8 mouse cellular contexts compared by ENCODE assay signal in the genomic region with DNA sequence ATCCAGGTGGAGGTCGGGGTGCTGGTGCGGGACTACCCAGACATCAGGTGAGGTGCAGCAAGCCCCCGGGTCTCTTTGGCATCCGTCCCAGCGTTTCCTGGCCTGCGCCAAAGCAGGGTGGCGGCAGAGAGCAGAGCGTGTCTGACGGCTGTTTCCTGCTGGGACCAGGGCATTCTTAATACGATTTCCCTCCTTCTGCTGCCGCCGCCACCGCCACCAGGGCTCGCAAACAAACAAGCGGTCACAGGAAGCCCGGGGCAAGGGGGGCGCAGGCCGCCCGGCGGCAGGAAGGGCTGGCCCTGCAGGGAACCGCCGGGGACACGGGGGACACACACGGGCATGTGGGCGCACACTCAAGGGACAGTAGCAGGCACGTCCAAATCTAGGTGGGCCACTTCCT. TPM values are rescaled to one million over a fixed set of nuclear protein-coding genes. Genes with fewer than 3 reads are reported as not detected.
DNase-seq lines count a peak whose midpoint lies in the region; ATAC-seq lines count a peak whose summit lies in the region.

No protein-coding gene starts in this region.

- no peak for ATAC-seq in embryonic facial prominence, embryonic 13.5 days (ENCODE audit: insufficient number of reproducible peaks, insufficient read depth, low FRiP score, low TSS enrichment, low read depth)
- no peak for ATAC-seq in hindbrain, embryonic 11.5 days (ENCODE audit: low FRiP score)
- ATAC-seq in limb, embryonic 13.5 days (ENCODE audit: low FRiP score, low read depth), result no peak

- peak overlapping the region; percentile 53 for H3K4me2 ChIP-seq in embryonic facial prominence, embryonic 13.5 days
- peak overlapping the region; percentile 37 for H3K4me2 ChIP-seq in hindbrain, embryonic 11.5 days (replicated peaks; ENCODE audit: low read depth, low read length)
- H3K4me2 ChIP-seq in limb, embryonic 13.5 days (replicated peaks), result peak overlapping the region; percentile 60

- peaks cover 65% of the 10 kb centered on the region for H3K27me3 ChIP-seq in embryonic facial prominence, embryonic 13.5 days
- peaks cover 49% of the 10 kb centered on the region for H3K27me3 ChIP-seq in hindbrain, embryonic 11.5 days (ENCODE audit: control insufficient read depth, insufficient read depth, low read length)
- peaks cover 62% of the 10 kb centered on the region for H3K27me3 ChIP-seq in limb, embryonic 13.5 days
- H3K27me3 ChIP-seq in midbrain, embryonic 10.5 days (ENCODE audit: low read depth, poor library complexity, severe bottlenecking), result peaks cover 68% of the 10 kb centered on the region

- H3K9ac ChIP-seq in embryonic facial prominence, embryonic 13.5 days, result peak overlapping the region; percentile 66
- H3K9ac ChIP-seq in hindbrain, embryonic 11.5 days (ENCODE audit: low read depth, low read length), result peak overlapping the region; percentile 15; the same call in 1 of the 2 replicates
- H3K9ac ChIP-seq in limb, embryonic 13.5 days, result peak overlapping the region; percentile 46

- WGBS in embryonic facial prominence, embryonic 13.5 days, result 2% methylated on average over 26 of the region's 26 CpGs
- 3% methylated on average over 26 of the region's 26 CpGs for WGBS in hindbrain, embryonic 11.5 days
- WGBS in limb, embryonic 13.5 days, result 4% methylated on average over 26 of the region's 26 CpGs
- 2% methylated on average over 26 of the region's 26 CpGs for WGBS in midbrain, embryonic 10.5 days

- H3K36me3 ChIP-seq in embryonic facial prominence, embryonic 13.5 days, result no peaks in the 10 kb centered on the region
- H3K36me3 ChIP-seq in hindbrain, embryonic 11.5 days (ENCODE audit: control insufficient read depth, insufficient read depth, low read length), result no peaks in the 10 kb centered on the region
- no peaks in the 10 kb centered on the region for H3K36me3 ChIP-seq in limb, embryonic 13.5 days
- no peaks in the 10 kb centered on the region for H3K36me3 ChIP-seq in midbrain, embryonic 10.5 days

- peak overlapping the region; percentile 29 for H3K4me3 ChIP-seq in embryonic facial prominence, embryonic 13.5 days
- 0 out of 2 replicates have a peak overlapping the region, but pooled peaks have one; percentile 13 for H3K4me3 ChIP-seq in hindbrain, embryonic 11.5 days (ENCODE audit: low read depth, low read length)
- H3K4me3 ChIP-seq in limb, embryonic 13.5 days, result peak overlapping the region; percentile 28
- peak overlapping the region; percentile 47 for H3K4me3 ChIP-seq in midbrain, embryonic 10.5 days

- no peaks in the 10 kb centered on the region for H3K9me3 ChIP-seq in embryonic facial prominence, embryonic 13.5 days
- H3K9me3 ChIP-seq in hindbrain, embryonic 11.5 days (ENCODE audit: control insufficient read depth, low read length), result no peaks in the 10 kb centered on the region
- H3K9me3 ChIP-seq in limb, embryonic 13.5 days, result no peaks in the 10 kb centered on the region
- H3K9me3 ChIP-seq in midbrain, embryonic 10.5 days (replicated peaks), result no peaks in the 10 kb centered on the region; the same call in 1 of the 2 replicates

- H3K27ac ChIP-seq in embryonic facial prominence, embryonic 13.5 days, result peak overlapping the region; percentile 48; the same call in 1 of the 2 replicates
- H3K27ac ChIP-seq in hindbrain, embryonic 11.5 days (ENCODE audit: low read depth, low read length), result no peak overlapping the region
- H3K27ac ChIP-seq in limb, embryonic 13.5 days, result no peak overlapping the region
- peak overlapping the region; percentile 42; the same call in 1 of the 2 replicates for H3K27ac ChIP-seq in midbrain, embryonic 10.5 days (replicated peaks)

- H3K4me1 ChIP-seq in embryonic facial prominence, embryonic 13.5 days, result peaks cover 25% of the 10 kb centered on the region
- H3K4me1 ChIP-seq in hindbrain, embryonic 11.5 days (replicated peaks; ENCODE audit: control insufficient read depth, insufficient read depth, low read length), result peaks cover 6% of the 10 kb centered on the region; the same call in 1 of the 2 replicates
- H3K4me1 ChIP-seq in limb, embryonic 13.5 days, result peaks cover 25% of the 10 kb centered on the region
- H3K4me1 ChIP-seq in midbrain, embryonic 10.5 days, result peaks cover 22% of the 10 kb centered on the region

- peak; percentile 59 to 65 for DNase-seq in cerebellum, postnatal 10 days
- DNase-seq in cerebellum, adult 11 months, result no peak
- DNase-seq in hindbrain, embryonic 11.5 days (ENCODE audit: low spot score), result peak; percentile 42
- DNase-seq in midbrain, embryonic 10.5 days (ENCODE audit: low spot score), result peak; percentile 40
- DNase-seq in yolk sac, embryonic 10.5 days (ENCODE audit: low spot score), result no peak
- DNase-seq in frontal cortex, postnatal 10 days (ENCODE audit: low spot score in 2 of 2), result no peak

RNA-seq across cellular contexts. Expression of a gene that starts 16.4 kb away (rescaled TPM):
- polyA plus RNA-seq in embryonic facial prominence, embryonic 13.5 days (2015; fragmentation: Nextera tagmentation; extraction: Ambion mirVana), result 2.3 and 2.7 TPM in 2 replicates
- polyA plus RNA-seq in hindbrain, embryonic 11.5 days (2014; fragmentation: Nextera tagmentation; extraction: Ambion mirVana), result 2.4 and 2.5 TPM in 2 replicates
- 2.5 TPM in 2 replicates for polyA plus RNA-seq in limb, embryonic 13.5 days (2015; fragmentation: Nextera tagmentation; extraction: Ambion mirVana)
- polyA plus RNA-seq in midbrain, embryonic 10.5 days (2016; fragmentation: Nextera tagmentation; extraction: Ambion mirVana), result 2.3 and 2.4 TPM in 2 replicates

RNA-seq across cellular contexts. Expression of a gene that starts 16.5 kb away (rescaled TPM):
- polyA plus RNA-seq in embryonic facial prominence, embryonic 13.5 days (2015; fragmentation: Nextera tagmentation; extraction: Ambion mirVana), result 60.2 and 64.1 TPM in 2 replicates
- polyA plus RNA-seq in hindbrain, embryonic 11.5 days (2014; fragmentation: Nextera tagmentation; extraction: Ambion mirVana), result 45.7 and 49.8 TPM in 2 replicates
- polyA plus RNA-seq in limb, embryonic 13.5 days (2015; fragmentation: Nextera tagmentation; extraction: Ambion mirVana), result 67.5 and 67.8 TPM in 2 replicates
- 65.2 and 68.2 TPM in 2 replicates for polyA plus RNA-seq in midbrain, embryonic 10.5 days (2016; fragmentation: Nextera tagmentation; extraction: Ambion mirVana)

RNA-seq across cellular contexts. Expression of a gene that starts 25.9 kb away (rescaled TPM):
- 0.08 and 0.15 TPM in 2 replicates for polyA plus RNA-seq in embryonic facial prominence, embryonic 13.5 days (2015; fragmentation: Nextera tagmentation; extraction: Ambion mirVana)
- 0.10 and 0.17 TPM in 2 replicates for polyA plus RNA-seq in hindbrain, embryonic 11.5 days (2014; fragmentation: Nextera tagmentation; extraction: Ambion mirVana)
- 0.10 and 0.11 TPM in 2 replicates for polyA plus RNA-seq in limb, embryonic 13.5 days (2015; fragmentation: Nextera tagmentation; extraction: Ambion mirVana)
- polyA plus RNA-seq in midbrain, embryonic 10.5 days (2016; fragmentation: Nextera tagmentation; extraction: Ambion mirVana), result 0.06 TPM in 2 replicates

RNA-seq across cellular contexts. Expression of a gene that starts 28.6 kb away (rescaled TPM):
- polyA plus RNA-seq in embryonic facial prominence, embryonic 13.5 days (2015; fragmentation: Nextera tagmentation; extraction: Ambion mirVana), result 0.73 and 0.84 TPM in 2 replicates
- 0.66 and 0.76 TPM in 2 replicates for polyA plus RNA-seq in hindbrain, embryonic 11.5 days (2014; fragmentation: Nextera tagmentation; extraction: Ambion mirVana)
- 1.1 and 1.3 TPM in 2 replicates for polyA plus RNA-seq in limb, embryonic 13.5 days (2015; fragmentation: Nextera tagmentation; extraction: Ambion mirVana)
- polyA plus RNA-seq in midbrain, embryonic 10.5 days (2016; fragmentation: Nextera tagmentation; extraction: Ambion mirVana), result 0.75 and 0.81 TPM in 2 replicates

RNA-seq across cellular contexts. Expression of a gene that starts 33.1 kb away (rescaled TPM):
- polyA plus RNA-seq in embryonic facial prominence, embryonic 13.5 days (2015; fragmentation: Nextera tagmentation; extraction: Ambion mirVana), result 10.2 and 12.4 TPM in 2 replicates
- polyA plus RNA-seq in hindbrain, embryonic 11.5 days (2014; fragmentation: Nextera tagmentation; extraction: Ambion mirVana), result 11.5 and 13.3 TPM in 2 replicates
- polyA plus RNA-seq in limb, embryonic 13.5 days (2015; fragmentation: Nextera tagmentation; extraction: Ambion mirVana), result 9.8 and 10.3 TPM in 2 replicates
- polyA plus RNA-seq in midbrain, embryonic 10.5 days (2016; fragmentation: Nextera tagmentation; extraction: Ambion mirVana), result 8.0 and 8.4 TPM in 2 replicates

Comparison
In these comparisons a context has a peak if more than half of its experiments do, and no peak if none do; other contexts are left out.
1. DNase-seq: peak in cerebellum, postnatal 10 days (2 of 2), hindbrain, embryonic 11.5 days (single experiment) and midbrain, embryonic 10.5 days (single experiment); none in cerebellum, adult 11 months (single experiment), yolk sac, embryonic 10.5 days (single experiment) and frontal cortex, postnatal 10 days (0 of 2).
2. H3K27ac ChIP-seq: peak in embryonic facial prominence, embryonic 13.5 days (single experiment) and midbrain, embryonic 10.5 days (single experiment); none in hindbrain, embryonic 11.5 days (single experiment) and limb, embryonic 13.5 days (single experiment).
3. H3K9ac ChIP-seq: peak in every context shown above with its lines; median percentile 66 in embryonic facial prominence, embryonic 13.5 days; 46 in limb, embryonic 13.5 days; 15 in hindbrain, embryonic 11.5 days.
4. Peak in every context shown above with its lines, with median percentiles within 50 percentile points of each other: H3K4me2 ChIP-seq and H3K4me3 ChIP-seq.